Mouse (Mus musculus): ENCODE results near the gene Rsph3b.

Gene Rsph3b

GRCm38 (mm10) chr17:6865580-6865979 lies 82.9 kb downstream of the Rsph3b start:
- DNase-seq (ENCODE audit: low read depth, low spot score), result no peak

GRCm38 (mm10) chr17:6864869-6865268 lies 83.6 kb downstream of the Rsph3b start:
- no peak for DNase-seq (ENCODE audit: low read depth, low spot score)

- no peak for DNase-seq (ENCODE audit: low read depth, low spot score)
These were observed 85.0 kb downstream of the Rsph3b start for GRCm38 (mm10) chr17:6863521-6863920.

GRCm38 (mm10) chr17:6862040-6862780 lies 86.3 kb downstream of the Rsph3b start:
- DNase-seq (ENCODE audit: low read depth, low spot score), result peak; percentile 34

GRCm38 (mm10) chr17:6861181-6862039 lies 87.1 kb downstream of the Rsph3b start:
- DNase-seq (ENCODE audit: low read depth, low spot score), result peak; percentile 66

- no peak for DNase-seq (ENCODE audit: low read depth, low spot score)
These were observed 88.0 kb downstream of the Rsph3b start for GRCm38 (mm10) chr17:6860491-6860897.

GRCm38 (mm10) chr17:6860067-6860466 lies 88.4 kb downstream of the Rsph3b start:
- no peak for DNase-seq (ENCODE audit: low read depth, low spot score)
